Mouse (Mus musculus) ES-E14 (cell line): ENCODE measurements around the gene Snrpa.

Source experiments
- CHD2 ChIP-seq: IDR thresholded peaks from 2 replicates; pipeline ENCODE4 v1.6.1; 2014; ENCODE audit warnings: mild to moderate bottlenecking, low read depth, low read length, inconsistent platforms
- HCFC1 ChIP-seq: IDR thresholded peaks from 2 replicates; pipeline ENCODE4 v1.6.1; 2012; ENCODE audit warnings: low read length, inconsistent platforms, borderline replicate concordance; ENCODE audit not compliant: insufficient read depth
- MAFK ChIP-seq: IDR thresholded peaks from 2 replicates; pipeline ENCODE4 v1.6.1; 2014; ENCODE audit warnings: mild to moderate bottlenecking, low read depth, low read length, inconsistent platforms; ENCODE audit not compliant: insufficient read depth

DNA sequence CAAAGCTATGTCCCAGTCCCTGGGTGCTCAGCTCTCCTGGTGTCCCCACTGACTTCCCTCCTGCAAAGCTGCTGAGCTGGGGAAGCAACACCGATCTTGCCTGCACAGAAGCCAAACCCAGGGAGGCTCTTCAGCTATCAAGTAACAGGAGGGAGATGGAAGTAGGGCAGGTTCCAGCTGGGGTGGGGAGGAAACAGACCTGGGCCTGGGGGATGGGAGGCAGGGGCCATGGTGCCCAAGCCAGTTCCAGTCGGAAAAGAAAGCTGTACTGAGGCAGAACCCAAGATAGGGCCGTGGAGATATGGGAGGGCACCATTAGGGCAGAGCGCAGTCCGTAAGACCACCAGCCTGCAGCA is 32.6 kb downstream of the Snrpa start:
- TF ChIP-seq MAFK: no peak
- TF ChIP-seq HCFC1: no peak
- TF ChIP-seq CHD2: no peak
